Mouse (Mus musculus): ENCODE measurements at regions not wholly inside any gene's neighbourhood (a gene's known extent, or its start where the extent isn't known, plus 50 kb on each side); places are given as distances from the start of the nearest gene placed in this dataset.

- 20% methylated on average over 3 of the region's 3 CpGs for WGBS
- TF ChIP-seq CTCF (IDR thresholded peaks at IDR 0.05; ENCODE audit: low read depth), result no peak
- DNase-seq (no peak), ATAC-seq (ENCODE audit: insufficient read depth) (peak; percentile 63)
- Histone ChIP-seq H3K4me2 (peak overlapping the region; percentile 53), H3K4me1 (ENCODE audit: insufficient read depth) (no peaks in the 10 kb centered on the region), H3K9ac (no peak overlapping the region), H3K4me3 (ENCODE audit: low read depth, low read length) (no peak overlapping the region), H3K27ac (ENCODE audit: low read depth) (0 out of 2 replicates have a peak overlapping the region, but pooled peaks have one; percentile 36), H3K27me3 (ENCODE audit: insufficient read depth, low read length) (no peaks in the 10 kb centered on the region), H3K36me3 (ENCODE audit: insufficient read depth) (no peaks in the 10 kb centered on the region), H3K9me3 (ENCODE audit: low read depth, low read length) (no peaks in the 10 kb centered on the region)
Measured at GRCm38 (mm10) chrX:77433811-77434192, 77.0 kb upstream of the Tbl1x start.

GRCm38 (mm10) chrX:77443852-77444492 is 66.8 kb upstream of the Tbl1x start:
- Histone ChIP-seq H3K4me2 (no peak overlapping the region), H3K36me3 (ENCODE audit: insufficient read depth) (no peaks in the 10 kb centered on the region), H3K4me3 (ENCODE audit: low read depth, low read length) (no peak overlapping the region), H3K27ac (ENCODE audit: low read depth) (no peak overlapping the region), H3K4me1 (ENCODE audit: insufficient read depth) (no peaks in the 10 kb centered on the region), H3K9me3 (ENCODE audit: low read depth, low read length) (no peaks in the 10 kb centered on the region), H3K9ac (no peak overlapping the region), H3K27me3 (ENCODE audit: insufficient read depth, low read length) (no peaks in the 10 kb centered on the region)
- WGBS, result 25% methylated on average over 3 of the region's 3 CpGs
- TF ChIP-seq CTCF (IDR thresholded peaks at IDR 0.05; ENCODE audit: low read depth), result no peak
- DNase-seq (no peak), ATAC-seq (ENCODE audit: insufficient read depth) (no peak)

- ATAC-seq (ENCODE audit: insufficient read depth), result no peak
Measured at GRCm38 (mm10) chrX:77446755-77447154, 64.1 kb upstream of the Tbl1x start.

GRCm38 (mm10) chrX:77451977-77452675 is 58.7 kb upstream of the Tbl1x start:
- no peaks in the 10 kb centered on the region for H3K4me1 ChIP-seq (ENCODE audit: insufficient read depth)
- no peak for TF ChIP-seq CTCF (IDR thresholded peaks at IDR 0.05; ENCODE audit: low read depth)

More at GRCm38 (mm10) chrX:77446755-77447154, 64.1 kb upstream of the Tbl1x start:
- H3K27me3 ChIP-seq (ENCODE audit: insufficient read depth, low read length), result no peaks in the 10 kb centered on the region
- no peaks in the 10 kb centered on the region for H3K4me1 ChIP-seq (ENCODE audit: insufficient read depth)
- DNase-seq, result no peak
- H3K36me3 ChIP-seq (ENCODE audit: insufficient read depth), result no peaks in the 10 kb centered on the region
- no peak overlapping the region for H3K4me3 ChIP-seq (ENCODE audit: low read depth, low read length)
- TF ChIP-seq CTCF (IDR thresholded peaks at IDR 0.05; ENCODE audit: low read depth), result no peak
- no peak overlapping the region for H3K27ac ChIP-seq (ENCODE audit: low read depth)
- no peaks in the 10 kb centered on the region for H3K9me3 ChIP-seq (ENCODE audit: low read depth, low read length)
- no peak overlapping the region for H3K9ac ChIP-seq
- WGBS, result 85% methylated on average over 3 of the region's 3 CpGs
- no peak overlapping the region for H3K4me2 ChIP-seq

More at GRCm38 (mm10) chrX:77451977-77452675, 58.7 kb upstream of the Tbl1x start:
- 91% methylated on average over 1 of the region's 1 CpGs for WGBS
- DNase-seq, result no peak
- H3K4me2 ChIP-seq, result no peak overlapping the region
- H3K9me3 ChIP-seq (ENCODE audit: low read depth, low read length), result no peaks in the 10 kb centered on the region
- H3K9ac ChIP-seq, result no peak overlapping the region
- H3K4me3 ChIP-seq (ENCODE audit: low read depth, low read length), result no peak overlapping the region
- H3K27me3 ChIP-seq (ENCODE audit: insufficient read depth, low read length), result no peaks in the 10 kb centered on the region
- no peaks in the 10 kb centered on the region for H3K36me3 ChIP-seq (ENCODE audit: insufficient read depth)
- no peak for ATAC-seq (ENCODE audit: insufficient read depth)
- no peak overlapping the region for H3K27ac ChIP-seq (ENCODE audit: low read depth)

All from lung, embryonic 14.5 days (tissue).